In genomic region chr7:130807749-130808148, GRCm38 (mm10) we compare ENCODE assay signal across 10 mouse cellular contexts. TPM values are rescaled to one million over a fixed set of nuclear protein-coding genes. Genes with fewer than 3 reads are reported as not detected.
DNase-seq lines count a peak whose midpoint lies in the region; ATAC-seq and TF ChIP-seq lines count a peak whose summit lies in the region.
"Had no signal": no experiment of that assay in that cellular context is flagged by ENCODE, and none has a peak within 500 bp of the region (broad histone marks: within the 10 kb centered on the region; RNA-seq: fewer than 3 reads in every experiment).

No protein-coding gene starts in this region.

- no peak overlapping the region for H3K4me3 ChIP-seq in kidney, adult 2 months (ENCODE audit: insufficient read depth, low read depth, low read length)
- H3K4me3 ChIP-seq in heart, embryonic 10.5 days, result no peak overlapping the region
- H3K4me3 ChIP-seq in stomach, embryonic 16.5 days (replicated peaks; ENCODE audit: low read length), result no peak overlapping the region
- H3K4me3 ChIP-seq in hindbrain, embryonic 12.5 days, result no peak overlapping the region

- intact Hi-C loops in left cerebral cortex, postnatal 36 days (cut with DNase I), result no loop called here

- TF ChIP-seq CTCF in kidney, adult 2 months (conservative IDR thresholded peaks at IDR 0.05; ENCODE audit: insufficient read depth, insufficient read length, low read depth, low read length), result no peak

- no peaks in the 10 kb centered on the region for H3K4me1 ChIP-seq in kidney, adult 2 months (ENCODE audit: control insufficient read depth, insufficient read depth, low read length)
- H3K4me1 ChIP-seq in heart, embryonic 10.5 days, result peaks cover 19% of the 10 kb centered on the region
- peaks cover 18% of the 10 kb centered on the region for H3K4me1 ChIP-seq in stomach, embryonic 16.5 days (ENCODE audit: control insufficient read depth, insufficient read depth, low read length)
- no peaks in the 10 kb centered on the region for H3K4me1 ChIP-seq in hindbrain, embryonic 12.5 days

- no peak overlapping the region for H3K4me2 ChIP-seq in stomach, embryonic 16.5 days (ENCODE audit: low read depth, low read length)
- H3K4me2 ChIP-seq in hindbrain, embryonic 12.5 days (replicated peaks), result no peak overlapping the region

- H3K27ac ChIP-seq in kidney, adult 2 months (ENCODE audit: insufficient read depth, low read depth, low read length), result no peak overlapping the region
- 0 out of 2 replicates have a peak overlapping the region, but pooled peaks have one; percentile 7 for H3K27ac ChIP-seq in heart, embryonic 10.5 days
- H3K27ac ChIP-seq in stomach, embryonic 16.5 days (ENCODE audit: low read length), result peak overlapping the region; percentile 55; the same call in 1 of the 2 replicates
- no peak overlapping the region for H3K27ac ChIP-seq in hindbrain, embryonic 12.5 days

- TF ChIP-seq POLR2A in kidney, adult 2 months (IDR thresholded peaks at IDR 0.05; ENCODE audit: low read depth, low read length), result no peak

- no peaks in the 10 kb centered on the region for H3K9me3 ChIP-seq in heart, embryonic 10.5 days
- no peaks in the 10 kb centered on the region for H3K9me3 ChIP-seq in stomach, embryonic 16.5 days (replicated peaks; ENCODE audit: control insufficient read depth, low read length)
- no peaks in the 10 kb centered on the region for H3K9me3 ChIP-seq in hindbrain, embryonic 12.5 days (replicated peaks)

- H3K27me3 ChIP-seq in kidney, adult 2 months (replicated peaks; ENCODE audit: control insufficient read depth, insufficient read depth, low read length), result no peaks in the 10 kb centered on the region
- H3K27me3 ChIP-seq in heart, embryonic 10.5 days (ENCODE audit: insufficient read depth, poor library complexity, severe bottlenecking), result no peaks in the 10 kb centered on the region
- H3K27me3 ChIP-seq in stomach, embryonic 16.5 days (ENCODE audit: control insufficient read depth, insufficient read depth, low read length), result no peaks in the 10 kb centered on the region
- H3K27me3 ChIP-seq in hindbrain, embryonic 12.5 days, result no peaks in the 10 kb centered on the region

- no peaks in the 10 kb centered on the region for H3K36me3 ChIP-seq in kidney, adult 2 months (ENCODE audit: control insufficient read depth, insufficient read depth, low read length)
- H3K36me3 ChIP-seq in heart, embryonic 10.5 days, result no peaks in the 10 kb centered on the region
- no peaks in the 10 kb centered on the region for H3K36me3 ChIP-seq in stomach, embryonic 16.5 days (ENCODE audit: control insufficient read depth, insufficient read depth, low read length)
- H3K36me3 ChIP-seq in hindbrain, embryonic 12.5 days, result no peaks in the 10 kb centered on the region

- peak; percentile 49 for DNase-seq in kidney, adult 2 months
- no peak for DNase-seq in kidney, adult 18-20 months
- DNase-seq in adrenal gland, adult 8-10 months, result peak; percentile 74
- DNase-seq in heart, embryonic 10.5 days (ENCODE audit: low spot score), result no peak
- peak; percentile 74 to 77 for DNase-seq in left cerebral cortex, postnatal 36 days (ENCODE audit: low spot score in 2 of 2)
- DNase-seq in natural killer cell, adult 2 months (ENCODE audit: low spot score in 2 of 2), result no peak

- H3K9ac ChIP-seq in stomach, embryonic 16.5 days (ENCODE audit: low read length), result no peak overlapping the region
- H3K9ac ChIP-seq in hindbrain, embryonic 12.5 days, result no peak overlapping the region

- 71% methylated on average over 8 of the region's 8 CpGs for WGBS in kidney, adult 2 months
- 66% methylated on average over 8 of the region's 8 CpGs for WGBS in heart, embryonic 10.5 days
- 40% methylated on average over 8 of the region's 8 CpGs for WGBS in stomach, embryonic 16.5 days
- 76% methylated on average over 8 of the region's 8 CpGs for WGBS in hindbrain, embryonic 12.5 days

- ATAC-seq in stomach, embryonic 16.5 days (ENCODE audit: insufficient read depth, low FRiP score), result peak; percentile 78
- no peak for ATAC-seq in hindbrain, embryonic 12.5 days (ENCODE audit: low FRiP score)

RNA-seq across cellular contexts. Expression of gene Btbd16, which starts 33.9 kb away (rescaled TPM):
- 0.06 and 0.12 TPM in 2 replicates for polyA plus RNA-seq in kidney, adult 2 months (2012; rRNA removed)
- under 1 TPM in 2 of 4 experiments, not detected in 2; 0.30 to 0.55 TPM for total RNA-seq in adrenal gland, adult 8-10 months (2022)
- polyA plus RNA-seq in heart, embryonic 10.5 days (2016; fragmentation: Nextera tagmentation; extraction: Ambion mirVana), result 0.07 and 0.40 TPM in 2 replicates
- total RNA-seq in left cerebral cortex, postnatal 36 days (2021), result under 1 TPM; 0.23 to 0.37 TPM
- 0.10 and 0.14 TPM in 2 replicates for polyA plus RNA-seq in stomach, embryonic 16.5 days (2015; fragmentation: Nextera tagmentation; extraction: Ambion mirVana)
- polyA plus RNA-seq in hindbrain, embryonic 12.5 days (2016; fragmentation: Nextera tagmentation; extraction: Ambion mirVana), result not detected in 2 replicates
- total RNA-seq: gastrocnemius, postnatal 36 days had no signal
- polyA plus RNA-seq: neural tube, embryonic 11.5 days had no signal

RNA-seq across cellular contexts. Expression of gene Plekha1, which starts 57.8 kb away (rescaled TPM):
- 58.5 and 63.3 TPM in 2 replicates for polyA plus RNA-seq in kidney, adult 2 months (2012; rRNA removed)
- 10 to 100 TPM; 23.5 to 45.4 (median 33.9) TPM for total RNA-seq in adrenal gland, adult 8-10 months (2022)
- 44.4 and 55.3 TPM in 2 replicates for polyA plus RNA-seq in heart, embryonic 10.5 days (2016; fragmentation: Nextera tagmentation; extraction: Ambion mirVana)
- 100 to 1,000 TPM in 1 of 2 experiments, 10 to 100 TPM in 1; 82.7 to 107 TPM for total RNA-seq in left cerebral cortex, postnatal 36 days (2021)
- polyA plus RNA-seq in stomach, embryonic 16.5 days (2015; fragmentation: Nextera tagmentation; extraction: Ambion mirVana), result 57.2 and 64.6 TPM in 2 replicates
- 56.5 and 59.0 TPM in 2 replicates for polyA plus RNA-seq in hindbrain, embryonic 12.5 days (2016; fragmentation: Nextera tagmentation; extraction: Ambion mirVana)

Comparison
In these comparisons a context has a peak if more than half of its experiments do, and no peak if none do; other contexts are left out.
1. DNase-seq: peak in kidney, adult 2 months (single experiment), adrenal gland, adult 8-10 months (single experiment) and left cerebral cortex, postnatal 36 days (2 of 2); none in kidney, adult 18-20 months (single experiment), heart, embryonic 10.5 days (single experiment) and natural killer cell, adult 2 months (0 of 2).
2. H3K27ac ChIP-seq: peak in heart, embryonic 10.5 days (single experiment) and stomach, embryonic 16.5 days (single experiment); none in kidney, adult 2 months (single experiment) and hindbrain, embryonic 12.5 days (single experiment).